Mouse (Mus musculus) liver, embryonic 18 days (tissue): ENCODE data around the gene Fstl3. TPM values are rescaled to one million over a fixed set of nuclear protein-coding genes. Genes with fewer than 3 reads are reported as not detected.

Experiments
- polyA plus RNA-seq: library from polyadenylated mRNA; depleted of rRNA; stranded (reverse); fragments of >200 nt; gene quantifications from 2 replicates; pipeline ENCODE4 v1.2.3, GENCODE M21; 2012; rRNA removed

The Fstl3 gene
- 2.6 TPM in 2 replicates for polyA plus RNA-seq

GRCm38 (mm10) chr10:79777103-79777531 lies at the start of gene Fstl3:
Fstl3 (plus strand) TSS chr10:79777272.

GRCm38 (mm10) chr10:79745898-79746773 lies 30.9 kb upstream of the Fstl3 start, which contains the start of gene Polrmt:
Polrmt (minus strand) TSS chr10:79746581.

GRCm38 (mm10) chr10:79754856-79755516 lies 22.1 kb upstream of the Fstl3 start, which contains the start of gene Fgf22:
Fgf22 (plus strand) TSS chr10:79755076.

GRCm38 (mm10) chr10:79766508-79767325 lies 10.4 kb upstream of the Fstl3 start, which contains the start of gene Rnf126:
Rnf126 (minus strand) TSS chr10:79766952.

GRCm38 (mm10) chr10:79790861-79791260 lies 13.8 kb downstream of the Fstl3 start, which contains the start of gene Prss57:
Prss57 (minus strand) TSS chr10:79790961.

GRCm38 (mm10) chr10:79793051-79793737 lies 16.1 kb downstream of the Fstl3 start, which contains the start of gene Palm:
Palm (plus strand) TSS chr10:79793572.

GRCm38 (mm10) chr10:79820782-79821181 lies 43.7 kb downstream of the Fstl3 start, which contains the start of gene Misp:
Misp (plus strand) TSS chr10:79820989.

Other genes starting within 250 kb of the Fstl3 start
- 15.1 and 15.9 TPM in 2 replicates for gene Plpp2, start 243.5 kb upstream of the Fstl3 start, polyA plus RNA-seq
- gene Mier2, start 222.1 kb upstream of the Fstl3 start, polyA plus RNA-seq: 20.0 and 25.1 TPM in 2 replicates
- gene Theg, start 189.9 kb upstream of the Fstl3 start, polyA plus RNA-seq: not detected in 2 replicates
- gene C2cd4c, start 163.2 kb upstream of the Fstl3 start, polyA plus RNA-seq: 0.03 and 0.06 TPM in 2 replicates
- gene Shc2, start 139.4 kb upstream of the Fstl3 start, polyA plus RNA-seq: 0.26 and 0.30 TPM in 2 replicates
- not detected in 2 replicates for gene Odf3l2, start 131.5 kb upstream of the Fstl3 start, polyA plus RNA-seq
- gene Madcam1, start 112.7 kb upstream of the Fstl3 start, polyA plus RNA-seq: 0.08 and 0.18 TPM in 2 replicates
- gene Tpgs1, start 107.9 kb upstream of the Fstl3 start, polyA plus RNA-seq: 14.3 and 15.9 TPM in 2 replicates
- gene Cdc34, start 95.1 kb upstream of the Fstl3 start, polyA plus RNA-seq: 75.1 and 80.8 TPM in 2 replicates
- gene Gzmm, start 88.3 kb upstream of the Fstl3 start, polyA plus RNA-seq: 0.06 and 0.12 TPM in 2 replicates
- gene Bsg, start 72.8 kb upstream of the Fstl3 start, polyA plus RNA-seq: 793 and 830 TPM in 2 replicates
- gene Hcn2, start 60.6 kb upstream of the Fstl3 start, polyA plus RNA-seq: 0.08 and 0.09 TPM in 2 replicates
- 13.3 and 17.5 TPM in 2 replicates for gene Polrmt, start 30.7 kb upstream of the Fstl3 start, polyA plus RNA-seq
- gene Fgf22, start 22.2 kb upstream of the Fstl3 start, polyA plus RNA-seq: not detected in 2 replicates
- 36.8 and 38.6 TPM in 2 replicates for gene Rnf126, start 10.3 kb upstream of the Fstl3 start, polyA plus RNA-seq
- 3.3 and 4.4 TPM in 2 replicates for gene Prss57, start 13.7 kb downstream of the Fstl3 start, polyA plus RNA-seq
- 4.8 and 5.8 TPM in 2 replicates for gene Palm, start 16.3 kb downstream of the Fstl3 start, polyA plus RNA-seq
- 0.59 and 0.99 TPM in 2 replicates for gene Misp, start 43.7 kb downstream of the Fstl3 start, polyA plus RNA-seq
- 104 and 111 TPM in 2 replicates for gene Ptbp1, start 77.2 kb downstream of the Fstl3 start, polyA plus RNA-seq
- gene Prtn3, start 97.2 kb downstream of the Fstl3 start, polyA plus RNA-seq: 200 and 257 TPM in 2 replicates
- 5.6 and 9.0 TPM in 2 replicates for gene Plppr3, start 97.4 kb downstream of the Fstl3 start, polyA plus RNA-seq
- gene Elane, start 109.0 kb downstream of the Fstl3 start, polyA plus RNA-seq: 103 and 130 TPM in 2 replicates
- gene Cfd, start 113.6 kb downstream of the Fstl3 start, polyA plus RNA-seq: 0.08 and 0.12 TPM in 2 replicates
- 11.6 and 12.7 TPM in 2 replicates for gene Med16, start 131.7 kb downstream of the Fstl3 start, polyA plus RNA-seq
- gene Gm26602, start 133.6 kb downstream of the Fstl3 start, polyA plus RNA-seq: not detected in 2 replicates
- gene Kiss1r, start 139.7 kb downstream of the Fstl3 start, polyA plus RNA-seq: 0.65 and 0.86 TPM in 2 replicates
- 31.9 and 40.7 TPM in 2 replicates for gene R3hdm4, start 143.9 kb downstream of the Fstl3 start, polyA plus RNA-seq
- gene Arid3a, start 149.8 kb downstream of the Fstl3 start, polyA plus RNA-seq: 8.4 and 10.3 TPM in 2 replicates
- gene Wdr18, start 182.9 kb downstream of the Fstl3 start, polyA plus RNA-seq: 18.3 and 20.3 TPM in 2 replicates
- gene Grin3b, start 193.4 kb downstream of the Fstl3 start, polyA plus RNA-seq: not detected in 2 replicates
- 66.7 and 79.1 TPM in 2 replicates for gene Tmem259, start 207.1 kb downstream of the Fstl3 start, polyA plus RNA-seq
- 28.0 and 28.2 TPM in 2 replicates for gene Cnn2, start 211.3 kb downstream of the Fstl3 start, polyA plus RNA-seq
- gene Abca7, start 219.2 kb downstream of the Fstl3 start, polyA plus RNA-seq: 6.1 and 7.9 TPM in 2 replicates
- 23.6 and 31.2 TPM in 2 replicates for gene Arhgap45, start 239.4 kb downstream of the Fstl3 start, polyA plus RNA-seq